Mouse (Mus musculus) B cell, adult 62 days (primary cell): ENCODE data around the gene Lrrc18. TPM values are rescaled to one million over a fixed set of nuclear protein-coding genes. Genes with fewer than 3 reads are reported as not detected.

ENCODE experiments used
- total RNA-seq: library from RNA; stranded (reverse); gene quantifications from 4 replicates; pipeline ENCODE4 v1.2.4, GENCODE M21; 2023

Lrrc18 gene
- total RNA-seq: not detected in 4 replicates

GRCm38 (mm10) chr14:32991082-32991481 is at the start of gene Lrrc18:
Gene Lrrc18, plus strand, starts transcription at chr14:32991382.

Other genes with a start within 250 kb of the Lrrc18 start
- gene Tmem273, start 205.4 kb upstream of the Lrrc18 start, total RNA-seq: 1.9 TPM in 1 of 4 replicates, not detected in the others
- gene Fam170b, start 157.4 kb upstream of the Lrrc18 start, total RNA-seq: not detected in 4 replicates
- 0.49 TPM in 1 of 4 replicates, not detected in the others for gene Vstm4, start 134.6 kb upstream of the Lrrc18 start, total RNA-seq
- gene Wdfy4, start 194.1 kb downstream of the Lrrc18 start, total RNA-seq: 570 to 614 TPM (median 592 TPM) in 4 replicates
- not detected in 4 replicates for gene Arhgap22, start 222.6 kb downstream of the Lrrc18 start, total RNA-seq